Mouse (Mus musculus) limb, embryonic 11.5 days (tissue): ENCODE measurements at regions not wholly inside any gene's neighbourhood (a gene's known extent, or its start where the extent isn't known, plus 50 kb on each side); places are given as distances from the start of the nearest gene placed in this dataset.
"Not testable (repeated sequence)": the region's sequence is repeated elsewhere in the genome, so short reads cannot be mapped to it uniquely, and the experiment has no call there.

Source experiments
- ATAC-seq: fragments of 200-750 bp; cut with Nextera tagmentation; 2 replicates; pipeline ENCODE4 v1.8.0; 2017; ENCODE audit warnings: low read depth; ENCODE audit not compliant: insufficient number of reproducible peaks, low FRiP score, low TSS enrichment
- DNase-seq: peaks from one replicate; pipeline ENCODE4 v3.0.0-alpha.2; 2015; ENCODE audit warnings: low spot score
- H3K27ac ChIP-seq: fragments of 300-500 bp; sonication (generic); replicated peaks from 2 replicates; pipeline ENCODE4 v1.5.1; 2014; ENCODE audit warnings: low read depth, mild to moderate bottlenecking, low read length
- H3K27me3 ChIP-seq: fragments of 300-500 bp; sonication (generic); 2 replicates; pipeline ENCODE4 v1.6.1; 2014; ENCODE audit warnings: mild to moderate bottlenecking, low read length, mixed read lengths; ENCODE audit not compliant: control insufficient read depth, insufficient read depth
- H3K36me3 ChIP-seq: fragments of 300-500 bp; sonication (generic); 2 replicates; pipeline ENCODE4 v1.6.1; 2014; ENCODE audit warnings: mild to moderate bottlenecking, low read length, moderate library complexity, mixed read lengths; ENCODE audit not compliant: control insufficient read depth, insufficient read depth
- H3K4me1 ChIP-seq: fragments of 300-500 bp; sonication (generic); 2 replicates; pipeline ENCODE4 v1.6.1; 2014; ENCODE audit warnings: low read length, mixed read lengths; ENCODE audit not compliant: control insufficient read depth, insufficient read depth
- H3K4me2 ChIP-seq: fragments of 300-500 bp; sonication (generic); 2 replicates; pipeline ENCODE4 v1.6.1; 2014; ENCODE audit warnings: low read depth, mild to moderate bottlenecking, moderate library complexity; ENCODE audit not compliant: severe bottlenecking
- H3K4me3 ChIP-seq: fragments of 300-500 bp; sonication (generic); 2 replicates; pipeline ENCODE4 v1.5.1; 2014; ENCODE audit warnings: low read depth, low read length
- H3K9ac ChIP-seq: fragments of 300-500 bp; sonication (generic); 2 replicates; pipeline ENCODE4 v1.6.1; 2014; ENCODE audit warnings: mild to moderate bottlenecking, low read length
- H3K9me3 ChIP-seq: fragments of 300-500 bp; sonication (generic); 2 replicates; pipeline ENCODE4 v1.6.1; 2016; ENCODE audit warnings: low read length; ENCODE audit not compliant: control insufficient read depth
- WGBS: fragments of 180-500 bp; shearing (Covaris S2); extraction: QIAGEN DNeasy Blood & Tissue Kit; methylation state at CpG from one replicate; pipeline ENCODE4 v1.1.7; 2014; 5-methylcytosine and 5-hydroxymethylcytosine counted together

GRCm38 (mm10) chr5:14309981-14310380, 204.7 kb upstream of the Pclo start:
- H3K9me3 ChIP-seq, result no peaks in the 10 kb centered on the region
- WGBS, result 91% methylated on average over 5 of the region's 5 CpGs
- H3K36me3 ChIP-seq, result no peaks in the 10 kb centered on the region
- no peaks in the 10 kb centered on the region for H3K27me3 ChIP-seq
- H3K4me2 ChIP-seq, result no peak overlapping the region
- no peak overlapping the region for H3K4me3 ChIP-seq
- no peaks in the 10 kb centered on the region for H3K4me1 ChIP-seq
- no peak overlapping the region for H3K9ac ChIP-seq
- DNase-seq (no peak), ATAC-seq (no peak)
- no peak overlapping the region for H3K27ac ChIP-seq

GRCm38 (mm10) chr5:14311729-14312128, 203.0 kb upstream of the Pclo start:
- Histone ChIP-seq H3K27ac (no peak overlapping the region), H3K9ac (no peak overlapping the region), H3K4me1 (no peaks in the 10 kb centered on the region), H3K9me3 (no peaks in the 10 kb centered on the region), H3K4me2 (no peak overlapping the region), H3K27me3 (no peaks in the 10 kb centered on the region), H3K36me3 (no peaks in the 10 kb centered on the region), H3K4me3 (no peak overlapping the region)
- ATAC-seq (no peak), DNase-seq (no peak)
- 94% methylated on average over 3 of the region's 3 CpGs for WGBS

GRCm38 (mm10) chr5:14320216-14320615, 194.5 kb upstream of the Pclo start:
- Histone ChIP-seq H3K9me3 (no peaks in the 10 kb centered on the region), H3K9ac (no peak overlapping the region), H3K4me3 (no peak overlapping the region), H3K4me2 (no peak overlapping the region), H3K27ac (no peak overlapping the region), H3K4me1 (no peaks in the 10 kb centered on the region), H3K36me3 (no peaks in the 10 kb centered on the region), H3K27me3 (no peaks in the 10 kb centered on the region)
- ATAC-seq (no peak), DNase-seq (no peak)
- WGBS, result 91% methylated on average over 4 of the region's 4 CpGs

- Histone ChIP-seq H3K27ac (no peak overlapping the region), H3K9ac (no peak overlapping the region), H3K4me1 (no peaks in the 10 kb centered on the region), H3K4me2 (no peak overlapping the region), H3K9me3 (no peaks in the 10 kb centered on the region), H3K27me3 (no peaks in the 10 kb centered on the region), H3K36me3 (no peaks in the 10 kb centered on the region), H3K4me3 (no peak overlapping the region)
- 78% methylated on average over 1 of the region's 1 CpGs for WGBS
- DNase-seq (no peak), ATAC-seq (no peak)
Measured at GRCm38 (mm10) chr5:14322000-14322399, 192.7 kb upstream of the Pclo start.

- no peaks in the 10 kb centered on the region for H3K27me3 ChIP-seq
- no peaks in the 10 kb centered on the region for H3K36me3 ChIP-seq
- no peak overlapping the region for H3K4me2 ChIP-seq
- no peak overlapping the region for H3K9ac ChIP-seq
- DNase-seq (no peak), ATAC-seq (no peak)
- WGBS, result 68% methylated on average over 1 of the region's 1 CpGs
- H3K4me3 ChIP-seq, result no peak overlapping the region
- H3K27ac ChIP-seq, result no peak overlapping the region
- H3K9me3 ChIP-seq, result no peaks in the 10 kb centered on the region
- no peaks in the 10 kb centered on the region for H3K4me1 ChIP-seq
Measured at GRCm38 (mm10) chr5:14360446-14360845, 154.3 kb upstream of the Pclo start.

- peak; percentile 79 for DNase-seq
- Histone ChIP-seq H3K27me3 (no peaks in the 10 kb centered on the region), H3K36me3 (no peaks in the 10 kb centered on the region), H3K27ac (no peak overlapping the region), H3K4me1 (no peaks in the 10 kb centered on the region), H3K4me3 (no peak overlapping the region), H3K9ac (no peak overlapping the region), H3K9me3 (no peaks in the 10 kb centered on the region), H3K4me2 (no peak overlapping the region)
- peak; percentile 73; the same call in 1 of the 2 replicates for ATAC-seq
- 21% methylated on average over 6 of the region's 6 CpGs for WGBS
Measured at GRCm38 (mm10) chr5:14389184-14389890, 125.4 kb upstream of the Pclo start.

- 84% methylated on average over 3 of the region's 3 CpGs for WGBS
- ATAC-seq, result no peak
Measured at GRCm38 (mm10) chr5:14391793-14392192, 122.9 kb upstream of the Pclo start.

GRCm38 (mm10) chr5:14403381-14403780, 111.3 kb upstream of the Pclo start:
- not testable (repeated sequence) for H3K27me3 ChIP-seq, ATAC-seq, H3K36me3 ChIP-seq, H3K4me2 ChIP-seq, H3K9me3 ChIP-seq, H3K4me1 ChIP-seq, H3K4me3 ChIP-seq, DNase-seq, H3K27ac ChIP-seq, H3K9ac ChIP-seq
- WGBS, result 85% methylated on average over 7 of the region's 12 CpGs

More at GRCm38 (mm10) chr5:14391793-14392192, 122.9 kb upstream of the Pclo start:
- no peak overlapping the region for H3K4me3 ChIP-seq
- H3K27ac ChIP-seq, result no peak overlapping the region
- no peaks in the 10 kb centered on the region for H3K27me3 ChIP-seq
- no peak overlapping the region for H3K9ac ChIP-seq
- H3K4me2 ChIP-seq, result no peak overlapping the region
- no peaks in the 10 kb centered on the region for H3K4me1 ChIP-seq
- no peak for DNase-seq
- no peaks in the 10 kb centered on the region for H3K36me3 ChIP-seq
- H3K9me3 ChIP-seq, result no peaks in the 10 kb centered on the region

- Histone ChIP-seq H3K27ac (no peak overlapping the region), H3K4me2 (no peak overlapping the region), H3K4me3 (no peak overlapping the region), H3K27me3 (no peaks in the 10 kb centered on the region), H3K9ac (no peak overlapping the region), H3K36me3 (no peaks in the 10 kb centered on the region), H3K4me1 (no peaks in the 10 kb centered on the region), H3K9me3 (no peaks in the 10 kb centered on the region)
- 91% methylated on average over 2 of the region's 2 CpGs for WGBS
- DNase-seq (no peak), ATAC-seq (no peak)
Measured at GRCm38 (mm10) chr5:14404344-14404743, 110.4 kb upstream of the Pclo start.
